Mouse (Mus musculus) frontal cortex, postnatal 10 days (tissue): ENCODE results near the gene Gm11733.

ENCODE experiments used
- DNase-seq, 2 experiments: peaks; one replicate each; pipeline ENCODE4 v3.0.0; 2022; ENCODE audit warnings: low spot score in 2 of 2, mixed read lengths in 1 of 2

Gm11733 gene

DNA sequence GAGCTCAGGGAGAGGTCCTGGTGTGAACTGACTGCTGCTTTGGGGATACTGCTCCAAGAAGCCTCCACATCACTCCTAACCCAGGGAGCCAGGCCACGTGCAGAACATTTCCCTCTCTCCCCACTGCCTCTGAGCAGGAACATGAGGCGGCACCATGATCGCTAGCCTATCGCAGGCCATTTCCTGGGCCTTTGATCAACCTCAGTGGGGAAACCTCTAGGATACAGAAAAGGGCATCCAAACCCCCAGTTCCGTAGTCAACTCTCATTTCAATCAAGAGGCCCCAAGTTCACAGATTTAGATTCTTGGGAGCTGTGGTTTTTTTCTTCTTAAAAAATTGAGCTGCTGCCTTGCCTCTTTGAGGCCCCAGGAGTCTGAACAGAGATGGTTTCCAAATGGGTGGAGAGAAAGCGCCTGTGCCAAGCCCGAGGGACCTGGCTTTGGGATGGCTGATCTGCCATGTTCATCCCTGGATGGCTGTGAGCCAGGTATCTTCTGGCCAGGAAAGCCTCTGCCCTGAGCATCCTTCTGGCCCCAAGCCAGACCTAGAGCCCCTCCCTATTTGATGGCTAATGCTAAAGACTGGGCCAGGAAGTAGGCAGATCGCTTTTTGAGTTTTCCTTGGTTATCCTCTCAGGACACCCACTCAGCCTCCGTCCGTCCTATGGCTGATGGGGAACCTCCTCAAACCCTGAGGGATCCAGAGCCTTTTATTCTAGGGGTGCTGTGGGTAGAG, 5.7 kb upstream of the Gm11733 start:
- peak in 1 of 2 experiments; percentile 32 for DNase-seq

GRCm38 (mm10) chr11:117479007-117479719, 5.0 kb upstream of the Gm11733 start:
- peak; percentile 50 to 64 for DNase-seq

GRCm38 (mm10) chr11:117479746-117480145, 4.4 kb upstream of the Gm11733 start:
- no peak for DNase-seq

DNA sequence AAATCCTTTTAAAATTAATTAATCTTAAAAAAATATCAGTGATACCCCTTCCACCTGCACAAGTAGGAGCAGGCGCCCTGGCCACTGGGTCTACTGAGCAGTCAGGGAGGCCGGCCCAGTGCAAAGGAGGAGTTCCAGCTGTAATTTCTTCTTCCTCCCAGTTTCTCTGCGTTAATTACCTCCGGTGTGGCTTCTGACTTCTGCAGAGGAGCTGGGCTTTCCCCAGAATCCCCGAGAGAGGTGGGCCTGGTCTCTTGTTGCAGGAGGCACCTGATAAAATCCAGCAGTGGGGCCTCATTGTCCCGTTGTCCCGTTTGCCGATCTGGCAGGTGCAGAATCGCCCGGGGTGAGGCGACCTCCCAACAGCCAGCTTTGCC, 1.9 kb upstream of the Gm11733 start:
- DNase-seq, result no peak

DNA sequence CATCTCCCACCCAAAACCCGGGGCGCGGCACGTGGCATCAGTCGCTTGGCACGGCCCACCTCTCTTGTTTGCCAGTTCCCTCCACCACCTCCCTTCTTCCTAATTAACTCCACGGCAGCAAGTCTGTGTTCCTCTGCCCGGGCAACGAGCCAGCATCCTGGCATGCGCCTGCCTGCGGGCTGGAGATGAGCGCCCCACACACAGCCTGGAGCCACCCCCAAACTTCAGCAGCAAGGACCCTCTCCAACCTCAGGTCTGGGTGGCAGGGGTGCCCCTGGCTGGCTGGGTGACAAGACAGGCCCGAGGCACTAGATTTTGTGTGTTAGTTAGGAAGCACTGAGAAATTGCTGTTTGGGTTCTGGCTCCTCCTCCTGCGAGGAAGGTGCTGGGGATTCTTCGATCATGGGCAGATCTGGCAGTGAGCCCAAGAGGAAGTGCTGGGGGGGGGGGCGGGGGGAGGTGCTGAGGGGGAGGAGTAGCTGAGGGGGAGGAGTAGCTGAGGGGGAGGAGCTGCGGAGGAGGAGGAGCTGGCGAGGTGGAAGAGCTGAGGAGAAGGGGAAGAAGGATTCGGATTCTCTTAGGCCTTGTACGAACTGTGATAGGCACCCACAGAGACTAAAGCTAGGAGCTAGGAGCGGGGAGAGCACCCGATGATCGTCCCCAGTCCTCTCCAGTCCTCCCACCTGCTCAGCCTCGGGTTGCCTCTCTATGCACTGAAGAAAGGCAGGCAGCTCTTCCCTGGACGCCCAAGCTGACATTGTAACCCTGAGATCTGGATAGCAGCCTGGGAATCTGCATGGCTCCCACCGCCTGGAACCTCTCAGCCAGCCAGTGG, 1.3 kb upstream of the Gm11733 start:
- DNase-seq, result peak; percentile 90

GRCm38 (mm10) chr11:117491408-117492208, 7.4 kb downstream of the Gm11733 start:
- no peak for DNase-seq

DNA sequence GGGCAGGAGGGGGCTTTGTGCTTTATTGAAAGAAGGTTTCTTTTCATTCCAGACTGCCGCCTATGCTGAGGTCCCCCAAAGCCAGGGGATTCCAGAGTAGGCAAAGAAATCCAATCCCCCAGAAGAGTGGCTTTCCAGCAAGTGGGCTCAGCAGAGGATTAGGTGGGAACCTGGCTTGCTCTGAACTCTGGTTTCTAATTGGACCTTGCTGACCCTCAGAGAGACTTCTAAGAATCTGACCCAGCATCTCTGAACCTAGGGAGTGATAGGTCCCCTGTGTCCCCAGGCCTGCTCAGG, 8.0 kb downstream of the Gm11733 start:
- no peak for DNase-seq

DNA sequence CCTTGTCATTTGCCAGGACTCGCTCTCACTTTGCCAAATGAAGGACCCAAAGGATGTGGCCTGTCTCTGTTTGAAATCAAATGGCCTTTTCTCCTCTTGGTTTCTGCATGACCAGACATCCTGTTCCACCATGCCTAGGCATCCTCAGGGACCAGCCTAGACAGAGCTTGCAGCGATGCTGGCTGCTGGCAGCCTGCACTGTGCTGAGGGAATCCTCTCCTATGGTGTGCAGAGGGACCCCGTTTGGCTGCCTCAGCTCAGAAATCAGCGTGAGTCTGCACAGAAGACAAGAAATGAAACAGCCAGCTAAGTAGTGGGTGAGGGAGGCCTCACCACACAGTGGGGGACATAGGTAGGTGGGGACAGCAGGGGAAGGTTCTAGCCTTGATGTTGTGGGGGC, 12.6 kb downstream of the Gm11733 start:
- no peak for DNase-seq

DNA sequence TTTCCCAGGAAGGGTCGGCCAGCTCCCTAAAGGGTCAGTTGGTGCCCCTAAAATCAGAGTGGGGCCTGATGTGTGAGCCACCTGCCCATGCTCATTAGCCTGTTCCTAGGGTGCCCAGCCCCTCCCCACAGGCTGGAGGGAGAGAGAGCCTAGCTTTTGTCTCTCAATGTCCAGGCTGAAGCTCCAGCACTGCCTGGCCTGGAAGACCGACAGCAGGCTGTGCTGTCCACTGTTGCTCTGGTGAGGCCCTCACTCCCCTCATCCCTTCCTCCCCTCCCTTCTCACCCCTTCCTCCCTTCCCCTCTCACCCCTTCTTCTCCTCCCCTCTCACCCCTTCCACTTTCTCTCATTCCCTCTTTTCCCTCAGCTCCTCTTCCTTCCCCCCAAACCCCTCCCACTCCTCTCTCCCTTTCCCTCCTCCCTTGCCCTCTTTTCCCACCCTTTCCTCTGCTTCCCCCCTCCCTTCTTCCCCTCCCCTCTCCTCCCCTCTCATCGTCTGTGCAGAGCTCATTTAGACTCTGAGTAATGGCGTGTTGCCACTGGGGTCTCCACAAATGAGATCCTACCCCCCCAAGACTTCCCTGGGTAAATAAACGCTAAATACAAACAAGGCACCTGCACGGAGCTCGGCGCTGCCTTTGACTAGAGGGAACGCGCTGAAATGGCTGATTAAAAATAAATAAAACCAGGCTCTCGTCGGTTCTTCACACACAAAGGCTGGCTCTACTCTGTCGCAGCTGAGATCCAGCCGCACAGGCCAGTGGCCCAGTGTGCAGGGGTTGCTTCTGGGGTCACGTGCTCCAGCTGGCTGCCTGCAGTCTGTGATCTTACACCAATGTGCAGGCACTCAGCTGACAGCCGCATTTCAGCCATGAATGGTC, 13.3 kb downstream of the Gm11733 start:
- peak; percentile 42 to 48 for DNase-seq

DNA sequence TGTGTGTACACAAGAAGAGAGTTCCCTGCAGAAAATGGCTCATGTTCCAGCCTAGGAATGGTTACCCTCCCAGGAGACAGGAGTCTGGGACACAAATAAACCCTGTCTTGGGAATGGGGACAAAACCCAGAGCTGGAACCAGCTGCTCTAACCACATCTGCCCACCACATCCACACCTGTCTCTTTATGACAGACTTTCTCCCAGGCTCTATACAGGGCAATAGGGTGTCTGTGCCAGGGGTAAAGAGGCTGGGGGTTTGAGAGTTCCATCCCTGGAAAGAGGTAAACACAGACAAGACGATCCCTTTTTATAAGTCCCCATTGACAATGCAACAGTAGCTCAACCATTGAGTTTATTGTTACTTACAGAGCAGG, 14.0 kb downstream of the Gm11733 start:
- DNase-seq, result no peak

- no peak for DNase-seq
These were observed 24.8 kb downstream of the Gm11733 start for GRCm38 (mm10) chr11:117508972-117509371.

GRCm38 (mm10) chr11:117515718-117516421, 31.7 kb downstream of the Gm11733 start:
- DNase-seq, result no peak

GRCm38 (mm10) chr11:117516422-117516796, 32.2 kb downstream of the Gm11733 start:
- DNase-seq, result no peak

DNA sequence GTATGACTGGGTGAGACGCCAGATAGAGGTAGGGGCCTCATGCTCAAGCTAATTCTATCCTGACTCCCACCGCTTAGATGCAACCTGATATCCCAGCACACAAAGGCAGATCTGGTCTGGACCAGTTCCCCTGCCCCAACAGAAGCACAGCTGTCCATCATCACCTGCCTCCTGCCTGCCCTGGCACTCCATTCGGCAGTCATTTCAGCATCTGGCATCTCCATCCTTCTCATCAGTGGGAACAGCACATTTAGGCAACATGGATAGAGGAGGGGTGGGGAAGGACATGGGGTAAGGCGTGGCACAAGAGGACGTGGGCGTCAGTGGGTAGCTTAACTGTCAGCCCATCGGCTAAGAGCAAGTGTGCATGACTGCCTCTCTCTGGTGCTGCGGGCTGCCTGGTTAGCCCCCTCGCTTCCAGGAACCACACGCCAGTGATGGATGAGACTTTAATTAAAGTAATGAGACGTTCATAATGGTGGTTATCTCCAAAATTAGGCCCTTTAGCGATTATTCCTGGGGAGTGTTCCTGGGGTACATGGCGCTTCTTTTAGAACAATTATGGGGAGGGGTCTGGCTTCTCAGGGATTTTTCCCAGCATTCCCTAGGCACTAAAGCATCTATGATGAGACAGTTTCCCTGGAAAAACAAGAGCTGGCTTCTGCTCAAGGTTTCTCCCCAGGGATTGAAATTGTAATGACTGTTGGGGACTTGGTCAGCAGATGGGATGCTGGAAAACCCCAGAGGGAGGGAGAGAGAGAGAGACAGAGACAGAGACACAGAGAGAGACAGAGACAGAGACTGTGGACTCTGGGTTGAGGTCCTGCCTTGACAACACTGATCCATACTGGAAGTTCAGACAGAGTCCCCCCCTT, 38.0 kb downstream of the Gm11733 start:
- DNase-seq, result no peak

GRCm38 (mm10) chr11:117522879-117523519, 38.8 kb downstream of the Gm11733 start:
- DNase-seq, result peak; percentile 73 to 75

DNA sequence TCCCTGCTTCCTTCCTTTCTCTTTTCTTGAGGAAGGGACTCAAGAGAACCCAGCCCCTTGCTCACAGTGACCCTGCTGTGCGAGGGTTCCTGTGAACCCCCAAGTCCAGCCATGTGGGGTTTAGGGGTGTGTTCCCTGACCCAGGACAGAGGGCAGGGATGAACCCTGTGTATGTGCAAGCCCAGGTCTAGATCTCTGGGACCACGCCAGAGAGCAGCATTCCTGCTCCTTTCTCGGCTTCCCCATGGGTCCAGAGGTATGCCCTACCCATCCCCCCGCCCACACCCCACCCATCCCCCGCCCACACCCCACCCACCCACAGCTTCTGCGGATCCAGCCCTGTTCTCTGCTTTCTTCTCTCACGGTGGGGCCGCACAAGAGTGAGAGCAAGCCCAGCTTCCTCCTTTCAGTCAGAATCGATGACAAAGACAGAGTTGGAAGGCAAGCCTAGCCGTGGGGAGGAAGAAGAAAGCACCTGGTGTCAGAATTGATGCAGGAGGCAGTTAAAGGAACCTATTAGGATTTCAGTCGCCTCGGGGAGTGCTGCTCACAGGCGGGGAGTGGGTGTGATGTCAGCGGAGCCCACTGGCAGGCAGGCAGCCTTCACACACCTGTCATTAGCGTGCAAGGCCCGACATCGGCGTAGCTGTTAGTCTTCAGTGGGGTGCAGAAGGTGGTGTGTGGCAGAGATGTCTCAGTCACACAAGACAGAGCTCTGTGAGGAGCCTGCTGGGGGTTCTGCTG, 41.6 kb downstream of the Gm11733 start:
- DNase-seq, result no peak

DNA sequence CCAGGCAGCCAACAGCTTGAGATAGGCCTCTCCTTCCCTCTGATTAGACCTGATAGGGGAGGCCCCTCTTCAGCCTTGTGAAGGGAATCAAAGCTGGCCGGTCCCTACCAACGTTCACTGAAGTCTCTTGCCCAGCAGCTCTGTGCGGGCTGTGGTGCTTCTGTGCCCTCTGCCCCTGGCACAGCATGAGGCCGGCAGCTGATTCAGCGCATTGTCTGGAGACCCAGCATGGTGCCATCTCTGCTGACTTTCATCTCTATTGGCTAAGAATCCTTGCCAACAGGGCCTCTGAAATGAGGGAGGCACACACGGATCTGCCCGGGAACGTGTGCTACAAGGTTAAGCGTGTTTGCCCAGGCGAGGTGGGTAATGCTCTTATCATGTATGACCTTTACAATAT, 48.2 kb downstream of the Gm11733 start:
- no peak for DNase-seq

DNA sequence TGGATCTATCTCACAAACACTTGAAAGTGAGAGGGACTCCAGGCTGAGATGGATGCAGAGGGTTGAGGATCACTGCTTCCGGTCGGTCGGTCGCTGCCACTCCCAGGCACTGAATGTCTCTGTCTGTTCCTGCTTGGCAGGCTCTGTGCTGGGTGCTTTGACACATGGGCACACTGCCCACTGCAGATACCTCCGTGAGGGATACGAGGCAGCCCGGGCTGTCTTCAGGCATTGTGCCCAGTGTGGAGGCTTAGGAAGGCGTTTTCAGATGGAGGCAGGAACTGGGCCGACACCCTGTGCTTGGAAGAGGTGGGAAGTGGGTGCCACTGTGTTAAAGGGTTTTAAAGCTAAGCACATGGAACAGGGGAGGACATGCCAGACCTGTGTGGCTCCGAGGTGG, 50.7 kb downstream of the Gm11733 start:
- peak; percentile 33 to 57 for DNase-seq
